Mouse (Mus musculus) midbrain, embryonic 15.5 days (tissue): ENCODE results near the gene DXBay18. TPM values are rescaled to one million over a fixed set of nuclear protein-coding genes. Genes with fewer than 3 reads are reported as not detected.
"Not testable (repeated sequence)": the region's sequence is repeated elsewhere in the genome, so short reads cannot be mapped to it uniquely, and the experiment has no call there.

Experiments
- ATAC-seq: fragments of 200-750 bp; cut with Nextera tagmentation; replicated peaks from 2 replicates; pipeline ENCODE4 v1.8.0; 2017; ENCODE audit warnings: moderate TSS enrichment
- H3K27ac ChIP-seq: fragments of 300-500 bp; sonication (generic); 2 replicates; pipeline ENCODE4 v1.5.1; 2015; ENCODE audit warnings: mild to moderate bottlenecking, inconsistent platforms
- H3K27me3 ChIP-seq: fragments of 300-500 bp; sonication (generic); replicated peaks from 2 replicates; pipeline ENCODE4 v1.6.1; 2015; ENCODE audit warnings: inconsistent platforms
- H3K36me3 ChIP-seq: fragments of 300-500 bp; sonication (generic); replicated peaks from 2 replicates; pipeline ENCODE4 v1.6.1; 2015; ENCODE audit warnings: inconsistent platforms
- H3K4me1 ChIP-seq: fragments of 300-500 bp; sonication (generic); 2 replicates; pipeline ENCODE4 v1.6.1; 2015; ENCODE audit warnings: inconsistent platforms
- H3K4me2 ChIP-seq: fragments of 300-500 bp; sonication (generic); 2 replicates; pipeline ENCODE4 v1.6.1; 2015; ENCODE audit warnings: inconsistent platforms, mild to moderate bottlenecking, moderate library complexity
- H3K4me3 ChIP-seq: fragments of 300-500 bp; sonication (generic); 2 replicates; pipeline ENCODE4 v1.5.1; 2015; ENCODE audit warnings: mild to moderate bottlenecking, inconsistent platforms
- H3K9ac ChIP-seq: fragments of 300-500 bp; sonication (generic); 2 replicates; pipeline ENCODE4 v1.6.1; 2015; ENCODE audit warnings: mild to moderate bottlenecking, inconsistent platforms
- H3K9me3 ChIP-seq: fragments of 300-500 bp; sonication (generic); 2 replicates; pipeline ENCODE4 v1.6.1; 2016; ENCODE audit warnings: inconsistent platforms
- WGBS: fragments of 180-500 bp; shearing (Covaris S2); methylation state at CpG from one replicate; pipeline ENCODE4 v1.1.7; 2015; ENCODE audit warnings: mixed read lengths; 5-methylcytosine and 5-hydroxymethylcytosine counted together
- polyA plus RNA-seq: library from polyadenylated mRNA; unstranded; fragments of >200 nt; fragmentation: Nextera tagmentation; extraction: Ambion mirVana; gene quantifications from 2 replicates; pipeline ENCODE4 v1.2.1, GENCODE M21; 2015

DXBay18 gene
- polyA plus RNA-seq, result 0.87 and 1.5 TPM in 2 replicates

DNA sequence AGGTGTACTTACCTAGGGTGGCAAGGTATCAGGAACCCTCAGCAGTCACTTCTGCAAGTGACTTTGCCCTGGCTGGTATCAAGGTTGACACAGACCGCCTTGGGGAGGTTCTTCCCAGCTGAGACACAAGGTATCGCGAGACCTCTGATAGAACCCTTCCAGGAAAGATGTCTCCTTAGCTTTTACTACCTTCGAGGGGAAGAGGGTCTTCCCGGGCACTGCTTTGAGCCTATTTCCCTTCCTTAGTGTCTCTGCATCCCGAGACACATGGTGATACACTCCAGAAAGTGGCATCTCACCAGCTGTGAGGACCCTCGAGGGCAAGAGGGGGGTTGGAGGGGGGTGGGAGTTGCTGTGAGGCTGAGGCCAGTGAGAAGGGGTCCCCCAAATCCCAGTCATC is at the start of gene DXBay18:
Gene DXBay18 (minus strand): TSS at position 101 of the 400 bp plus-strand sequence.
- not testable (repeated sequence) for H3K4me2 ChIP-seq, ATAC-seq, H3K27ac ChIP-seq, H3K9me3 ChIP-seq, H3K27me3 ChIP-seq, H3K36me3 ChIP-seq, H3K4me3 ChIP-seq, H3K9ac ChIP-seq, H3K4me1 ChIP-seq
- no CpG with 5 or more reads among the region's 7 CpGs for WGBS

DNA sequence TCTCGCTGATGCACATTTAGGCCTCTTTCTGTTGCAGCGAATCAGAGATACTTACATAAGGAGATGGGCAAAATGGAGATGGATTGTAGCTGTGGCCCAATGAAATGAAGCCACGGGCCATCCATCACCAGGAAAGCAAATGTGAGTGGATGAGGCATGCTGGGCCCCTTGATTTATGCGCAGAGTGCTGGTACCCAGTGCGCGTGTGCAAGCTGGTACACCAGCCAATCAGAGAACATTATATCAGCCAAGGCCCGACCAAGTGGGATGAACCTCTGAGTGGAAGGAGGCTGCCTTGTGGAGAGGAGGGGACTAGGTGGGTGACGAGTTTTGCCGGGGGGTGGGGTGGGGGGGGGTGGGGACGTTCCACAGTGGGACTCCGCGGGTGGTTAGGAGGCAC is 42.7 kb upstream of the DXBay18 start, which contains the start of gene Xlr3b:
Gene Xlr3b (plus strand): TSS at position 274 of the 400 bp plus-strand sequence.
- WGBS, result 75% methylated on average over 12 of the region's 12 CpGs
- not testable (repeated sequence) for H3K4me2 ChIP-seq, H3K9ac ChIP-seq, H3K4me3 ChIP-seq, H3K27ac ChIP-seq, H3K27me3 ChIP-seq, H3K4me1 ChIP-seq, H3K36me3 ChIP-seq, H3K9me3 ChIP-seq
- peak; percentile 80 for ATAC-seq

GRCm38 (mm10) chrX:73176889-73177288 is 27.6 kb upstream of the DXBay18 start, which contains the start of gene Spin2d:
Gene Spin2d (minus strand): TSS chrX:73176989.
- not testable (repeated sequence) for H3K27ac ChIP-seq, H3K4me1 ChIP-seq, H3K9me3 ChIP-seq, H3K4me3 ChIP-seq, H3K36me3 ChIP-seq, H3K9ac ChIP-seq, ATAC-seq, H3K4me2 ChIP-seq, H3K27me3 ChIP-seq
- 88% methylated on average over 4 of the region's 15 CpGs for WGBS

DNA sequence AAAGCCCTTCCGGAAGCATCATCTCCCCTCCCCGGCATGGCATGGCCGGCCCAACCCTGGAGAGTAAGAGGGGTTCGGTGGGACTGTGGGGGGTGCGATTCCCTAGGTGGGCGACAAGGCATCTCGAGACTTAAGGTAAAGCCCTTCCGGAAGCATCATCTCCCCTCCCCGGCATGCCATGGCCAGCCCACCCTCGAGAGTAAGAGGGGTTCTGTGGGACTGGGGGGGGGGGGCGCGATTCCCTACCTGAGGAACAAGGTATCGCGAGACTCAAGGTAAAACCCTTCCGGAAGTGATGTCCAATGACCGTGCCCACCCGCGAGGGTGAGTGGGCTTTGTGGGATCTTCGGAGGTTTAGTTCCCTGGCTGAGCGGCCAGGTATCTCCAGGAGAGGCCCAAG is 754 bp downstream of the DXBay18 start, which contains the start of gene Xlr5b:
Gene Xlr5b (plus strand): TSS at position 301 of the 400 bp plus-strand sequence.
- not testable (repeated sequence) for H3K27me3 ChIP-seq, H3K4me1 ChIP-seq, H3K4me3 ChIP-seq, ATAC-seq, H3K4me2 ChIP-seq, H3K27ac ChIP-seq, H3K36me3 ChIP-seq, H3K9ac ChIP-seq, H3K9me3 ChIP-seq
- no CpG with 5 or more reads among the region's 20 CpGs for WGBS

DNA sequence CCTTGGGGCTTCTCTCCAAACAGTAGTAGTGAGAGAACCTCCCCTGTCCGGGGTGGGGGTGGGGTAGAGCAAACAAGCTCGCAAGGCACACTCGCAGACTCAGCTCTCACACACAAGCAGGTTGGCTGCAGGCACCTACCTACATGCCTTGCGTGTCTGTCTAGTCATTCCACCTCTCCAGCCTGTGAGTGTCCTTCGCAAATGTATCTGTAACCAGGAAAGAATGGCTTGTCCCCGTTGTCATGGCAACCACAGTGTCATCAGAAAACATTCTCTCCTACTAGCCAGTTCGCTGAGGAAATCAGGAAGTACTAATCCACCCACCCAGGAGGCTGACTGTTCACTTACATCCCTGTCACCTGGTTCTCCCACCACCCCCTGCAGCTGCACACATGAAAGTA is 6.0 kb downstream of the DXBay18 start:
- not testable (repeated sequence) for H3K27ac ChIP-seq, H3K4me3 ChIP-seq, H3K9me3 ChIP-seq, H3K9ac ChIP-seq, H3K4me1 ChIP-seq, H3K36me3 ChIP-seq, H3K27me3 ChIP-seq, H3K4me2 ChIP-seq
- ATAC-seq, result peak; percentile 95
- WGBS, result no CpG with 5 or more reads among the region's 7 CpGs

DNA sequence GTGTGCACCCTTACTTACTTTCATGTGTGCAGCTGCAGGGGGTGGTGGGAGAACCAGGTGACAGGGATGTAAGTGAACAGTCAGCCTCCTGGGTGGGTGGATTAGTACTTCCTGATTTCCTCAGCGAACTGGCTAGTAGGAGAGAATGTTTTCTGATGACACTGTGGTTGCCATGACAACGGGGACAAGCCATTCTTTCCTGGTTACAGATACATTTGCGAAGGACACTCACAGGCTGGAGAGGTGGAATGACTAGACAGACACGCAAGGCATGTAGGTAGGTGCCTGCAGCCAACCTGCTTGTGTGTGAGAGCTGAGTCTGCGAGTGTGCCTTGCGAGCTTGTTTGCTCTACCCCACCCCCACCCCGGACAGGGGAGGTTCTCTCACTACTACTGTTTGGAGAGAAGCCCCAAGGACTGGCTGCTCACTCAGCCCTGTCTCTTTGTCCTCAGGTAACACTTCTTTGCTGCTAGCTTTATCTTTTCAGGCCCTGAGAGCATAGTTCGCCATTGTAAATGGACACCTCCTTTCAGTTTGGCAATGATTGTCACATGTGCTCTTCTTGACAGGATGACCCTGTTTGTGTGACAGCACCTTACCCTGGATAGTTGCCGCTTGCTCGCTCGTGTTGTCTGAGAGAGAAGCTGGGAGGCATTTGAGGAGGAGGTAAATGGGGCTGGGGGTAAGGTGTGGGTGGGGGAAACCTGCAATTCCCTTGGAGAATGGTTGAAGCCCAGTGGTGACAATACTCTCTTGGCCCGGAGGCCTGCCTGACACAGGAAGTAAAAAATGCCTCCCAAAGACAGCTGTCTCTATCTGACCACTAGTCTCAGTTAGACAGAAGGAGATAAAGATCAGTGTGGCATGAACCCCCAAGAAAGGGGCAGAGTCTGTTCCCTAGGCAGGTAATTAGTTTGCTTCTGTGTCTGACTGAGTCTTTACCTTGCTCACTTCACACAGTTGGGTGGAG is 26.1 kb downstream of the DXBay18 start:
- H3K4me3 ChIP-seq, H3K9me3 ChIP-seq, H3K4me2 ChIP-seq, H3K27me3 ChIP-seq, H3K4me1 ChIP-seq, H3K9ac ChIP-seq, H3K36me3 ChIP-seq, H3K27ac ChIP-seq: not testable (repeated sequence)
- WGBS, result no CpG with 5 or more reads among the region's 12 CpGs
- peak; percentile 94 for ATAC-seq

DNA sequence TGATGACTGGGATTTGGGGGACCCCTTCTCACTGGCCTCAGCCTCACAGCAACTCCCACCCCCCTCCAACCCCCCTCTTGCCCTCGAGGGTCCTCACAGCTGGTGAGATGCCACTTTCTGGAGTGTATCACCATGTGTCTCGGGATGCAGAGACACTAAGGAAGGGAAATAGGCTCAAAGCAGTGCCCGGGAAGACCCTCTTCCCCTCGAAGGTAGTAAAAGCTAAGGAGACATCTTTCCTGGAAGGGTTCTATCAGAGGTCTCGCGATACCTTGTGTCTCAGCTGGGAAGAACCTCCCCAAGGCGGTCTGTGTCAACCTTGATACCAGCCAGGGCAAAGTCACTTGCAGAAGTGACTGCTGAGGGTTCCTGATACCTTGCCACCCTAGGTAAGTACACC is 32.5 kb downstream of the DXBay18 start, which contains the start of gene Gm14685:
Gene Gm14685 (plus strand): TSS at position 301 of the 400 bp plus-strand sequence.
- ATAC-seq, H3K4me3 ChIP-seq: not testable (repeated sequence)
- no CpG with 5 or more reads among the region's 7 CpGs for WGBS

DNA sequence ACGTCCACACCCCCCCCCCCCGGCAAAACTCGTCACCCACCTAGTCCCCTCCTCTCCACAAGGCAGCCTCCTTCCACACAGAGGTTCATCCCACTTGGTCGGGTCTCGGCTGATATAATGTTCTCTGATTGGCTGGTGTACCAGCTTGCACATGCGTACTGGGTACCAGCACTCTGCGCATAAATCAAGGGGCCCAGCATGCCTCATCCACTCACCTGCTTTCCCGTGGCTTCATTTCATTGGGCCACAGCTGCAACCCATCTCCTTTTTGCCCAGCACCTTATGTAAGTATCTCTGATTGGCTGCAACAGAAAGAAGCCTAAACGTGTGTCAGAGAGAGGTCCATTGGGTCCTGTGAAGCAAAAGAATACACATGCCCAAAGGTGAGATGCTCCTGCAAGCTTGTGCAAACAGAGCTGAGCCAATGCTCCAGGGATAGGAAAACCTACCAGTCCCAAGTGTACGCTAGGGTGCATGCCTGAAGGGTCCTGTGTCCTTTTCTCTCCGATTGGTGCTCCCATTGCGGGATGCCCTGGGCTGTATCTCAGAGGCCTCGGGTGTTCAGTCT is 52.2 kb downstream of the DXBay18 start, which contains the start of gene Xlr3a:
Gene Xlr3a (minus strand): TSS at position 155 of the 568 bp plus-strand sequence.
- H3K9ac ChIP-seq, H3K4me2 ChIP-seq, ATAC-seq, H3K27me3 ChIP-seq, H3K4me3 ChIP-seq, H3K4me1 ChIP-seq, H3K9me3 ChIP-seq, H3K27ac ChIP-seq, H3K36me3 ChIP-seq: not testable (repeated sequence)
- 81% methylated on average over 13 of the region's 13 CpGs for WGBS

More for the DNA sequence above, 32.5 kb downstream of the DXBay18 start, which contains the start of gene Gm14685:
- H3K4me2 ChIP-seq, H3K27ac ChIP-seq, H3K4me1 ChIP-seq, H3K27me3 ChIP-seq, H3K9me3 ChIP-seq, H3K36me3 ChIP-seq, H3K9ac ChIP-seq: not testable (repeated sequence)

Other genes starting within 250 kb of the DXBay18 start
- 63.2 and 63.5 TPM in 2 replicates for gene Cetn2, start 231.0 kb downstream of the DXBay18 start, polyA plus RNA-seq
- 46.9 and 50.2 TPM in 2 replicates for gene Nsdhl, start 230.9 kb downstream of the DXBay18 start, polyA plus RNA-seq
- 0.78 and 1.1 TPM in 2 replicates for gene Zfp185, start 162.1 kb downstream of the DXBay18 start, polyA plus RNA-seq
- gene Pnma5, start 112.3 kb downstream of the DXBay18 start, polyA plus RNA-seq, result 0.10 and 0.22 TPM in 2 replicates
- 4.9 and 5.0 TPM in 2 replicates for gene Pnma3, start 84.7 kb downstream of the DXBay18 start, polyA plus RNA-seq
- 0.88 and 1.6 TPM in 2 replicates for gene Xlr4a, start 67.0 kb downstream of the DXBay18 start, polyA plus RNA-seq
- gene Xlr3a, start 52.4 kb downstream of the DXBay18 start, polyA plus RNA-seq, result 5.5 and 7.2 TPM in 2 replicates
- gene Gm14685, start 32.4 kb downstream of the DXBay18 start, polyA plus RNA-seq, result 2.0 and 2.4 TPM in 2 replicates
- gene Xlr5b, start 654 bp downstream of the DXBay18 start, polyA plus RNA-seq, result not detected in 2 replicates
- gene Spin2d, start 27.5 kb upstream of the DXBay18 start, polyA plus RNA-seq, result not detected in 2 replicates
- gene Xlr3b, start 42.8 kb upstream of the DXBay18 start, polyA plus RNA-seq, result 17.2 and 18.1 TPM in 2 replicates
- gene Xlr4b, start 64.9 kb upstream of the DXBay18 start, polyA plus RNA-seq, result 0.57 and 1.4 TPM in 2 replicates
- 33.6 and 33.8 TPM in 2 replicates for gene F8a, start 78.8 kb upstream of the DXBay18 start, polyA plus RNA-seq
- gene Xlr4c, start 93.7 kb upstream of the DXBay18 start, polyA plus RNA-seq, result 0.32 and 0.43 TPM in 2 replicates
- 0.13 TPM in 2 replicates for gene Xlr3c, start 115.9 kb upstream of the DXBay18 start, polyA plus RNA-seq
- not detected in 2 replicates for gene Xlr5a, start 143.5 kb upstream of the DXBay18 start, polyA plus RNA-seq
- not detected in 2 replicates for gene Xlr5c, start 143.5 kb upstream of the DXBay18 start, polyA plus RNA-seq
- not detected in 2 replicates for gene Gm45015, start 187.4 kb upstream of the DXBay18 start, polyA plus RNA-seq
- gene Zfp275, start 193.2 kb upstream of the DXBay18 start, polyA plus RNA-seq, result 10.3 and 10.5 TPM in 2 replicates
- gene Gm18336, start 249.3 kb upstream of the DXBay18 start, polyA plus RNA-seq, result not detected in 2 replicates